Mouse (Mus musculus) adrenal gland, adult 10 weeks (tissue): ENCODE measurements around the gene Ggt5. TPM values are rescaled to one million over a fixed set of nuclear protein-coding genes. Genes with fewer than 3 reads are reported as not detected.

Source experiments
- polyA plus RNA-seq: library from polyadenylated mRNA; stranded (reverse); fragments of 350-450 nt; fragmentation: Illumina TruSeq; extraction: RNeasy Lipid Tissue Mini Kit (QIAGEN cat#74804); gene quantifications from one replicate; pipeline ENCODE4 v1.2.3, GENCODE M21; 2014; ENCODE audit warnings: low read depth, low replicate concordance

Gene Ggt5
- polyA plus RNA-seq: 1.0 TPM

DNA sequence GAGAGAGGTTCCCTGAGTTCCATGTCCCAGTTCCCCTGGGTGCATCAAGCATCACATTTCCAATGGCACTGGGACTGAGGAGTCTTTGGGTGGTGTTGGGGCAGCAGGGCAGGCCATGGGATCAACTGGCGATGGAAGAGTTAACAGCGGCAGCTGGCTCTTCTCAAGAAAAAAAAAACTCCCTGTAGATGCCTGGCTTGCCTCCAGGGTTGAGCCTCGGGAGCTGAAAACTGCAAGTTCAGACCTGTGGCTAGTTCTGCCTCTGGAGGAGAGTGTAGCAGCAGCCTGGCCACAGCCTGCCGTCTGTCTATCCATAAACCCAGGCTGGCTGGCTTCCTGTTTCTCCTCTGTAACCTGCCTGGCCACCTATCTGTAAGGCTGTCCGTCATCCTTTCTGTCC is at the start of gene Ggt5:
Ggt5 (plus strand) TSS at position 212 of the 400 bp plus-strand sequence.

GRCm38 (mm10) chr10:75559676-75560548 is 29.2 kb upstream of the Ggt5 start, which contains the start of gene Lrrc75b:
Lrrc75b (minus strand) TSS chr10:75560330.

GRCm38 (mm10) chr10:75561071-75561654 is 28.0 kb upstream of the Ggt5 start, which contains the start of gene Ggt1:
Ggt1 (plus strand) TSS chr10:75561604.

GRCm38 (mm10) chr10:75643741-75644343 is 54.7 kb downstream of the Ggt5 start, which contains the start of gene Susd2:
Susd2 (minus strand) TSS chr10:75644008.

Other genes with a start within 250 kb of the Ggt5 start
- gene Upb1, start 188.2 kb upstream of the Ggt5 start, polyA plus RNA-seq: 0.29 TPM
- 25.2 TPM for gene Snrpd3, start 71.8 kb upstream of the Ggt5 start, polyA plus RNA-seq
- 4.2 TPM for gene Gucd1, start 71.4 kb upstream of the Ggt5 start, polyA plus RNA-seq
- gene Lrrc75b, start 29.0 kb upstream of the Ggt5 start, polyA plus RNA-seq: 0.52 TPM
- gene Ggt1, start 27.7 kb upstream of the Ggt5 start, polyA plus RNA-seq: not detected
- 2.7 TPM for gene Susd2, start 54.7 kb downstream of the Ggt5 start, polyA plus RNA-seq
- gene Cabin1, start 175.0 kb downstream of the Ggt5 start, polyA plus RNA-seq: 5.5 TPM
- gene Ddt, start 184.1 kb downstream of the Ggt5 start, polyA plus RNA-seq: 4.5 TPM
- gene Gm20441, start 191.6 kb downstream of the Ggt5 start, polyA plus RNA-seq: not detected
- 6.8 TPM for gene Gstt3, start 192.1 kb downstream of the Ggt5 start, polyA plus RNA-seq
- 1.6 TPM for gene Gstt1, start 209.2 kb downstream of the Ggt5 start, polyA plus RNA-seq
- gene Gstt4, start 233.2 kb downstream of the Ggt5 start, polyA plus RNA-seq: not detected
- 2.4 TPM for gene Gstt2, start 248.1 kb downstream of the Ggt5 start, polyA plus RNA-seq